Mouse (Mus musculus): ENCODE data around the gene Fgfr2. TPM values are rescaled to one million over a fixed set of nuclear protein-coding genes. Genes with fewer than 3 reads are reported as not detected.
A peak's percentile ranks its signal among the peaks of the same experiment; 100 is the strongest.

Gene Fgfr2
- polyA plus RNA-seq, 1 experiment from 2014 or later: 106 TPM

- Histone ChIP-seq H3K36me3 (ENCODE audit: control insufficient read depth, insufficient read depth, low read length) (no peaks in the 10 kb centered on the region), H3K4me2 (ENCODE audit: low read depth, low read length) (no peak overlapping the region), H3K27me3 (replicated peaks; ENCODE audit: control insufficient read depth, insufficient read depth, low read length) (no peaks in the 10 kb centered on the region), H3K4me3 (ENCODE audit: low read depth, low read length) (no peak overlapping the region), H3K4me1 (ENCODE audit: control insufficient read depth, insufficient read depth, low read length) (no peaks in the 10 kb centered on the region), H3K9me3 (ENCODE audit: control insufficient read depth, low read length) (no peaks in the 10 kb centered on the region), H3K9ac (ENCODE audit: low read depth, low read length) (no peak overlapping the region), H3K27ac (replicated peaks; ENCODE audit: low read depth, low read length) (no peak overlapping the region)
- WGBS: 77% methylated on average over 1 of the region's 1 CpGs
- ATAC-seq (ENCODE audit: low read depth): no peak
- DNase-seq (ENCODE audit: low spot score): no peak
Measured at GRCm38 (mm10) chr7:132075825-132076224, 1047.3 kb downstream of the Fgfr2 start.

- no peak overlapping the region for H3K9ac ChIP-seq (ENCODE audit: low read depth, low read length)
- H3K27ac ChIP-seq (replicated peaks; ENCODE audit: low read depth, low read length): no peak overlapping the region
- 67% methylated on average over 3 of the region's 3 CpGs for WGBS
- H3K36me3 ChIP-seq (ENCODE audit: control insufficient read depth, insufficient read depth, low read length): no peaks in the 10 kb centered on the region
- no peak overlapping the region for H3K4me2 ChIP-seq (ENCODE audit: low read depth, low read length)
- ATAC-seq (ENCODE audit: low read depth) (no peak), DNase-seq (ENCODE audit: low spot score) (no peak)
- no peaks in the 10 kb centered on the region for H3K4me1 ChIP-seq (ENCODE audit: control insufficient read depth, insufficient read depth, low read length)
- no peaks in the 10 kb centered on the region for H3K27me3 ChIP-seq (replicated peaks; ENCODE audit: control insufficient read depth, insufficient read depth, low read length)
- no peaks in the 10 kb centered on the region for H3K9me3 ChIP-seq (ENCODE audit: control insufficient read depth, low read length)
- no peak overlapping the region for H3K4me3 ChIP-seq (ENCODE audit: low read depth, low read length)
Measured at GRCm38 (mm10) chr7:132074503-132074902, 1048.6 kb downstream of the Fgfr2 start.

GRCm38 (mm10) chr7:132070877-132071625, 1052.1 kb downstream of the Fgfr2 start:
- H3K9ac ChIP-seq (ENCODE audit: low read depth, low read length): no peak overlapping the region
- ATAC-seq (ENCODE audit: low read depth) (no peak), DNase-seq (ENCODE audit: low spot score) (no peak)
- H3K9me3 ChIP-seq (ENCODE audit: control insufficient read depth, low read length): no peaks in the 10 kb centered on the region
- no peak overlapping the region for H3K4me2 ChIP-seq (ENCODE audit: low read depth, low read length)
- no peaks in the 10 kb centered on the region for H3K36me3 ChIP-seq (ENCODE audit: control insufficient read depth, insufficient read depth, low read length)
- no peaks in the 10 kb centered on the region; the same call in 1 of the 2 replicates for H3K27me3 ChIP-seq (replicated peaks; ENCODE audit: control insufficient read depth, insufficient read depth, low read length)
- no peaks in the 10 kb centered on the region for H3K4me1 ChIP-seq (ENCODE audit: control insufficient read depth, insufficient read depth, low read length)
- H3K4me3 ChIP-seq (ENCODE audit: low read depth, low read length): no peak overlapping the region
- 84% methylated on average over 6 of the region's 6 CpGs for whole genome bisulfite sequencing
- no peak overlapping the region for H3K27ac ChIP-seq (replicated peaks; ENCODE audit: low read depth, low read length)

GRCm38 (mm10) chr7:132067951-132068350, 1055.2 kb downstream of the Fgfr2 start:
- Histone ChIP-seq H3K27me3 (replicated peaks; ENCODE audit: control insufficient read depth, insufficient read depth, low read length) (no peaks in the 10 kb centered on the region; the same call in 1 of the 2 replicates), H3K27ac (replicated peaks; ENCODE audit: low read depth, low read length) (no peak overlapping the region), H3K4me1 (ENCODE audit: control insufficient read depth, insufficient read depth, low read length) (no peaks in the 10 kb centered on the region), H3K9ac (ENCODE audit: low read depth, low read length) (no peak overlapping the region), H3K36me3 (ENCODE audit: control insufficient read depth, insufficient read depth, low read length) (no peaks in the 10 kb centered on the region), H3K9me3 (ENCODE audit: control insufficient read depth, low read length) (no peaks in the 10 kb centered on the region), H3K4me2 (ENCODE audit: low read depth, low read length) (no peak overlapping the region), H3K4me3 (ENCODE audit: low read depth, low read length) (no peak overlapping the region)
- WGBS: 75% methylated on average over 5 of the region's 5 CpGs
- ATAC-seq (ENCODE audit: low read depth) (no peak), DNase-seq (ENCODE audit: low spot score) (no peak)

- H3K4me3 ChIP-seq (ENCODE audit: low read depth, low read length): no peak overlapping the region
- no peak for DNase-seq (ENCODE audit: low spot score)
- no peaks in the 10 kb centered on the region for H3K4me1 ChIP-seq (ENCODE audit: control insufficient read depth, insufficient read depth, low read length)
- H3K27ac ChIP-seq (replicated peaks; ENCODE audit: low read depth, low read length): no peak overlapping the region
- H3K4me2 ChIP-seq (ENCODE audit: low read depth, low read length): no peak overlapping the region
- no peaks in the 10 kb centered on the region for H3K36me3 ChIP-seq (ENCODE audit: control insufficient read depth, insufficient read depth, low read length)
- 85% methylated on average over 5 of the region's 5 CpGs for WGBS
- no peaks in the 10 kb centered on the region; the same call in 1 of the 2 replicates for H3K27me3 ChIP-seq (replicated peaks; ENCODE audit: control insufficient read depth, insufficient read depth, low read length)
- H3K9ac ChIP-seq (ENCODE audit: low read depth, low read length): no peak overlapping the region
- no peaks in the 10 kb centered on the region for H3K9me3 ChIP-seq (ENCODE audit: control insufficient read depth, low read length)
- no peak for ATAC-seq (ENCODE audit: low read depth)
Measured at GRCm38 (mm10) chr7:132067511-132067910, 1055.6 kb downstream of the Fgfr2 start.

GRCm38 (mm10) chr7:132060116-132060515, 1063.0 kb downstream of the Fgfr2 start:
- no peak for ATAC-seq (ENCODE audit: low read depth)
- Histone ChIP-seq H3K27ac (replicated peaks; ENCODE audit: low read depth, low read length) (no peak overlapping the region), H3K36me3 (ENCODE audit: control insufficient read depth, insufficient read depth, low read length) (no peaks in the 10 kb centered on the region), H3K4me3 (ENCODE audit: low read depth, low read length) (no peak overlapping the region), H3K4me2 (ENCODE audit: low read depth, low read length) (no peak overlapping the region), H3K9ac (ENCODE audit: low read depth, low read length) (no peak overlapping the region), H3K4me1 (ENCODE audit: control insufficient read depth, insufficient read depth, low read length) (no peaks in the 10 kb centered on the region), H3K27me3 (replicated peaks; ENCODE audit: control insufficient read depth, insufficient read depth, low read length) (no peaks in the 10 kb centered on the region), H3K9me3 (ENCODE audit: control insufficient read depth, low read length) (no peaks in the 10 kb centered on the region)
- 72% methylated on average over 7 of the region's 7 CpGs for WGBS
- no peak for DNase-seq (ENCODE audit: low spot score)

GRCm38 (mm10) chr7:132056565-132056964, 1066.6 kb downstream of the Fgfr2 start:
- no peak overlapping the region for H3K4me3 ChIP-seq (ENCODE audit: low read depth, low read length)
- H3K27ac ChIP-seq (replicated peaks; ENCODE audit: low read depth, low read length): no peak overlapping the region
- H3K36me3 ChIP-seq (ENCODE audit: control insufficient read depth, insufficient read depth, low read length): no peaks in the 10 kb centered on the region
- no peak overlapping the region for H3K4me2 ChIP-seq (ENCODE audit: low read depth, low read length)
- no peaks in the 10 kb centered on the region for H3K4me1 ChIP-seq (ENCODE audit: control insufficient read depth, insufficient read depth, low read length)
- H3K9ac ChIP-seq (ENCODE audit: low read depth, low read length): no peak overlapping the region
- DNase-seq (ENCODE audit: low spot score) (no peak), ATAC-seq (ENCODE audit: low read depth) (no peak)
- no peaks in the 10 kb centered on the region for H3K9me3 ChIP-seq (ENCODE audit: control insufficient read depth, low read length)
- H3K27me3 ChIP-seq (replicated peaks; ENCODE audit: control insufficient read depth, insufficient read depth, low read length): no peaks in the 10 kb centered on the region
- 67% methylated on average over 7 of the region's 7 CpGs for WGBS

- Histone ChIP-seq H3K4me2 (ENCODE audit: low read depth, low read length) (no peak overlapping the region), H3K4me3 (ENCODE audit: low read depth, low read length) (no peak overlapping the region), H3K27me3 (replicated peaks; ENCODE audit: control insufficient read depth, insufficient read depth, low read length) (no peaks in the 10 kb centered on the region), H3K27ac (replicated peaks; ENCODE audit: low read depth, low read length) (no peak overlapping the region), H3K9me3 (ENCODE audit: control insufficient read depth, low read length) (no peaks in the 10 kb centered on the region), H3K9ac (ENCODE audit: low read depth, low read length) (no peak overlapping the region), H3K4me1 (ENCODE audit: control insufficient read depth, insufficient read depth, low read length) (peaks cover 3% of the 10 kb centered on the region; the same call in 1 of the 2 replicates), H3K36me3 (ENCODE audit: control insufficient read depth, insufficient read depth, low read length) (no peaks in the 10 kb centered on the region)
- peak; percentile 30 for DNase-seq (ENCODE audit: low spot score)
- 31% methylated on average over 4 of the region's 4 CpGs for WGBS
- ATAC-seq (ENCODE audit: low read depth): no peak
Measured at GRCm38 (mm10) chr7:132046662-132047061, 1076.5 kb downstream of the Fgfr2 start.

- Histone ChIP-seq H3K4me3 (ENCODE audit: low read depth, low read length) (no peak overlapping the region), H3K4me2 (ENCODE audit: low read depth, low read length) (no peak overlapping the region), H3K27me3 (replicated peaks; ENCODE audit: control insufficient read depth, insufficient read depth, low read length) (no peaks in the 10 kb centered on the region), H3K9me3 (ENCODE audit: control insufficient read depth, low read length) (no peaks in the 10 kb centered on the region), H3K9ac (ENCODE audit: low read depth, low read length) (no peak overlapping the region), H3K36me3 (ENCODE audit: control insufficient read depth, insufficient read depth, low read length) (no peaks in the 10 kb centered on the region), H3K4me1 (ENCODE audit: control insufficient read depth, insufficient read depth, low read length) (no peaks in the 10 kb centered on the region), H3K27ac (replicated peaks; ENCODE audit: low read depth, low read length) (no peak overlapping the region)
- ATAC-seq (ENCODE audit: low read depth) (no peak), DNase-seq (ENCODE audit: low spot score) (no peak)
- 65% methylated on average over 6 of the region's 6 CpGs for WGBS
Measured at GRCm38 (mm10) chr7:132031940-132032531, 1091.1 kb downstream of the Fgfr2 start.
